Mouse (Mus musculus) liver, postnatal 0 days (tissue): Measurements from ENCODE around the gene Spock1.

Experiments
- CTCF ChIP-seq: sonication (generic); IDR thresholded peaks from 2 replicates; pipeline ENCODE4 v1.5.1; 2016; ENCODE audit warnings: antibody characterized with exemption, low read depth
- EP300 ChIP-seq: IDR thresholded peaks from 2 replicates; pipeline ENCODE4 v1.6.1; 2016; ENCODE audit warnings: antibody characterized with exemption, low read depth, mild to moderate bottlenecking

GRCm38 (mm10) chr13:57732251-57732650 lies 175.9 kb downstream of the Spock1 start:
- TF ChIP-seq CTCF (no peak), EP300 (no peak)
